Mouse (Mus musculus) cerebellum, postnatal 10 days (tissue): ENCODE measurements around the gene R3hdm4.

Source experiments
- DNase-seq, 2 experiments: peaks; one replicate each; pipeline ENCODE4 v3.0.0; 2021; ENCODE audit warnings: mixed read lengths in 2 of 2

The R3hdm4 gene

DNA sequence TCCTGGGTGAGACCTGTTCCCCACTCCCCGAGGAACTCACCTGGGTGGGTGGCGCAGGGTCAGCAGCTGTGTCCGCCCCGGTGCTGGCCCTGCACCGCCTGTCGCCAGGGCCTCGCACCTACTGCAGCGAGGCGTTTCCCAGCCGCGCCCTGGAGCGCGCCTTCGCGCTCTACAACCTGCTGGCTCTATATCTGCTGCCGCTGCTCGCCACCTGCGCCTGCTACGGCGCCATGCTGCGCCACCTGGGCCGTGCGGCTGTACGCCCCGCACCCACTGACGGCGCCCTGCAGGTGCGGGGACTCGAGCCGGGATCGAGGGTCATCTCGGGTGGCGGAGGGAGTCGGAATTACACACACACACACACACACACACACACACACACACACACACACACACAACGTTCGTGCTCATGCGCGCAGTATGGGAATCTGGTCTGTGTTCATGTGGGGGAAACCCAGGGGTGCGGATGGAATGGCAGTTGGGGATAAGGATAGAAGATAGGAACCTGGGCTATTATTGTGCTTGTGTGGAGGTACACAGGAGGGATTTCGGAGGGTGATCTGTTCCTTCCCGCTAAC lies at the start of gene R3hdm4:
Gene R3hdm4, minus strand, starts transcription at position 251 of the 578 bp plus-strand sequence.
- DNase-seq = no peak

GRCm38 (mm10) chr10:79970415-79971182 lies 49.6 kb upstream of the R3hdm4 start, which contains the start of gene Grin3b:
Gene Grin3b, plus strand, starts transcription at chr10:79970715.
- DNase-seq = peak; percentile 51 to 53

GRCm38 (mm10) chr10:79969124-79969568 lies 48.1 kb upstream of the R3hdm4 start:
- DNase-seq = peak; percentile 77 to 78

- DNase-seq = peak; percentile 69 to 82
These were observed 47.2 kb upstream of the R3hdm4 start for GRCm38 (mm10) chr10:79968181-79968580.

DNA sequence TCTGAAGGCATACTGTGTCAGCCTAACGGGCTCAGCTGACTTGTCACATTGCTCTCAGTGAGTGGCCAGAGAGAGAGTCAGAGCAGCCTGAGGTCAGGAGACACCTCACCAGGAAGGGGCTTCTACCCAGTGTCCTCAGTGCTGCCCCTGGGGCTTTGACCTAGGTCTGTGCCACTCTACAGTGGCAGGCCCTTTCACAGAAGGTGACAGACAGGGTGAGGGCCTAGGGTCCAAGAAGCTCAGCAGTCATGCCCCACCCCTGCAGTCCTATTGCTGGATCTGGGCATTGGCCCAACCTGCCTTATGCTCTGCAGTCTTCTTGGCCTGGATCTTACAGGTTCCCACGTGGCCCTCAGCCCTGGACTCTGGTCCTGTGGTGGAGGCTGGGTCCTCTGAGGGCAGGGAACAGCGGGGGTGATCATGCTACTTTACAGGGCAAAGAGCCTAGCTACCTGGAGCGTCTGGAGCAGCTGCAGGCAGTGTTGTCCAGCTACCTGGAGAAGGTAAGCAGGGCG lies 45.9 kb upstream of the R3hdm4 start:
- peak; percentile 78 to 85 for DNase-seq

- DNase-seq = no peak
These were observed 44.3 kb upstream of the R3hdm4 start for GRCm38 (mm10) chr10:79965325-79965724.

DNA sequence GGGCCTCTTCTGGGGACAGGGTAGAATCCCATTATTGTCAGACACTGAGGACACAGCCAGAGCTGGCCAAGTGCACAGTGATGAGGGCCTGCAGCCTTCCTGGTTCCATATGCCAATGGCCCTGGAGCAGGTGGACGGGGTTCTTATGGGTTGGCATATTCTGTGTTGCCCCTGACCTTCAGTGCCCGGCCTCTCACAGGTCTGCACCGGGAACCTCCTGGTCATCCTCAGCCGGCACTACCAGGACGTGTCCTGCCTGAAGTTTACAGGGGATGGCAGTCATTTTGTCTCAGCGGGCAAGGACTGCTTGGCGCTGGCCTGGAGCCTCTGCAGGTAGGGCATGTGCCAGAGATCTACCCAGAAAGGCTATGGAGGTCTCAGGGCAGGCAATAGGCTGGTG lies 43.7 kb upstream of the R3hdm4 start:
- DNase-seq = no peak

- DNase-seq = no peak
These were observed 39.8 kb upstream of the R3hdm4 start for GRCm38 (mm10) chr10:79960671-79961294.

GRCm38 (mm10) chr10:79959847-79960601 lies 39.0 kb upstream of the R3hdm4 start, which contains the start of gene Wdr18:
Gene Wdr18, plus strand, starts transcription at chr10:79960152.
- DNase-seq = peak; percentile 99

GRCm38 (mm10) chr10:79959412-79959811 lies 38.4 kb upstream of the R3hdm4 start:
- peak in 1 of 2 experiments; percentile 63 for DNase-seq

DNA sequence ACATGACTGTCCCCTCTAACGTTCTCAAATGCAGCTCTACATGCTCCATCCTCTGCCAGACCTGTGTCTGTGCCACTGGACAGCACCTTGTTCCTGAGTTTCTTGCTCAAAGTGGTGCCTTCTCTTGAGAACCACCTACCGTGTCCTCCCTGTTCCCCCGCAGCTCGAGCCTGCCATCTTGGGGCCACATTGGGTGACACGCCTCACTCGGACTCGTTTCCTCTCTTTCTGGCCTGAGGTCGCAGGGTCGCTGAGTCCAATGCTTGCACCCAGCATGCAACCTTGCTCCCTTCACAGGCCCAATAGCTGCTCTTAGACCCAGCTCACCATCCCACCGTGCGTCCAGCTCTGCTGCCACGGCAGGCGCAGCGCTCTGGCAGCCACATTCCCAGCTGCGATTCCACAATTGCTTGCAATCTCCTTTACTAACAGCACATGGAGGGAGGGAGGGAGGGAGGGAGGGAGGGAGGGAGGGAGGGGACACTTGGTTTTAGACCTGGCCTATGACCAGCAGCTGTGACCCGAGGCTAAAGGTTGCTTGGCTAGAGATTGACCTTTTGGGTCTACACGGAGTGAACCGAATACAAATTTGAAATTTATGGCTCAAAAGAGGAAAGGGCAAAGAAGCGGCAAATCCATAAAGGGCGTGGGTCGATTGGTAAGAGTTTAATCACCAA lies 37.3 kb upstream of the R3hdm4 start:
- DNase-seq = peak; percentile 89

GRCm38 (mm10) chr10:79956643-79957154 lies 35.7 kb upstream of the R3hdm4 start:
- no peak for DNase-seq

GRCm38 (mm10) chr10:79955691-79956090 lies 34.7 kb upstream of the R3hdm4 start:
- DNase-seq = no peak

DNA sequence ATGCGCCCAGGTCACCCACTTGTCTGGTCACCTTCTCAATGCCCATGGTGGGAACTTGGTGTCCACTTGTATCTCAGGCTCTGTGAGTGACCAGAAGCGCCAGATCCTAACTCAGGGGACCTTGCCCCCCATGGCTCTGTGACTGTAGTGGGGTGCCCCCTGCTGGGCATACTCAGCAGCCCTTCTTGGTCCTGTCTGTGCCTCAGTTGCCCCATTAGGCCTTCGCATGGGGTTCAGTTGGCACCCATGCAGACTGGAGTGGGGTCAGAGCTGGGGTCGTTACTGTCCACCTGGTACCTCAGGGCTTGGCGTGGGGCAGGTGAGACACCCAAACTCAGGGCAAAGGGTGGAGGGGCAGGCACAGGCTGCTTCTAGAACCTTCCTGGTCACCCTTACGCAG lies 32.9 kb upstream of the R3hdm4 start:
- DNase-seq = peak in 1 of 2 experiments; percentile 56

GRCm38 (mm10) chr10:79950661-79951060 lies 29.7 kb upstream of the R3hdm4 start:
- DNase-seq = no peak

GRCm38 (mm10) chr10:79949873-79950272 lies 28.9 kb upstream of the R3hdm4 start:
- DNase-seq = no peak

GRCm38 (mm10) chr10:79947502-79947901 lies 26.5 kb upstream of the R3hdm4 start:
- no peak for DNase-seq

DNA sequence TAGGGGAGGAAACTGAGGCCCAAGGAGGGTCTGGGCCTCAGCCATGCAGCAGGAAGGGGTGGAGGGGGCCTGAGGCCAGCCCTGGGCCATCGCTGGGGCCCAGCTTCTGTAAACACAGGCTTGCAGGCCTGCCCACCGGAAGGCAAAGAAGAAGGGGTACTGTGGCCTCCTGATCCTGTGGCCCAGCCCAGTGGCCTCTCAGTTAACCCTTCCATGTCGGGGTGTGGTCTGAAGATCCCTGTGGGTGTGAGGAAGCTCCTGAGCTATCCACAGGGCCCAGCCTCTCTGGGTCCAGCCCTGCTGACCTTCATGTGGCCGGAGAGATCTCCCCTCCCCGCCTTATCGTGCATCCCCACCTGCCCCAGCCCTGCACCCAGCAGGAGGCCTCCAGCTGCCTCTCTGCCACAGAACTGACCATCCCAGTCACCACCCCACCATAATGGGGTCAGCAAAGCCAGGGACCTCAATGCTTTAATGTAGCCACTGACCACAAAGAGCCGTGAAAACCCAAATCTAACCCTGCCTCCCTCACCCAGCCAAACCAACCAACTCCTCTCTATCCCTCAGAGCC lies 25.8 kb upstream of the R3hdm4 start:
- no peak for DNase-seq

DNA sequence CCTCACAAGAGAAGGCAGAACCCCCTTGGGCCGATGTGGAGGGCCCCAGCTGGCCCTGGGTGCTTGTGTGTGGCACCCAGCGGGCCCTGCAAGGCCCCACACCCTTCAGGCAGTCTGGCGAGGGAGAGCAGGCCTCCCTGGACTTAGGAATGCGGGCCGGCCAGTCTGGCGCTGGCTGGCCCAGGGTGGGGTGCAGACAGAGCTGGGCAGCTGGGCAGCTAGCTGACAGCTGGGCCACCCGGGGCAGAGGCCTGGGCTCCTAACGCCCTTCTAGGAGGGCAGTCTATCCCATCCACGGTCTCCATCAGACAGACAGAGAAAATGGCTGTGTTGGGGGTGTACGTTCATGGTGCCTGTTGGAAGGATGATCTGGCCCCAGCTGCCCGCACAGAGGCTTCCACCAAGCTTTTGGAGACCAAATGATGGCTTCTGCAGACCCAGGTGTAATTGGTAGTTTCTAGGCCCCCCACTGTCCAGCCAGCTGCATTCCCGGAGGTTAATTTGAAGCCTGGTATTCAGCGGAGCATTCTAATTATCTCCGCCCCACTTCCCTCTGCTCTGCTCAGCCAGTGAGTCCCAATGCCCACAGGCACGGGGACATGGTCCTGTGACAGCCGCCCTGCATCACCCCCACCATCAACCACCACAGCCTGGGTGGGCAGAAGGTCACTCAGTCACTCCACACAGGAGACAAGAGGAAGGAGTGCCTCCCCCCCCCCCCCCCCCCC lies 24.7 kb upstream of the R3hdm4 start:
- DNase-seq = peak; percentile 53 to 54

DNA sequence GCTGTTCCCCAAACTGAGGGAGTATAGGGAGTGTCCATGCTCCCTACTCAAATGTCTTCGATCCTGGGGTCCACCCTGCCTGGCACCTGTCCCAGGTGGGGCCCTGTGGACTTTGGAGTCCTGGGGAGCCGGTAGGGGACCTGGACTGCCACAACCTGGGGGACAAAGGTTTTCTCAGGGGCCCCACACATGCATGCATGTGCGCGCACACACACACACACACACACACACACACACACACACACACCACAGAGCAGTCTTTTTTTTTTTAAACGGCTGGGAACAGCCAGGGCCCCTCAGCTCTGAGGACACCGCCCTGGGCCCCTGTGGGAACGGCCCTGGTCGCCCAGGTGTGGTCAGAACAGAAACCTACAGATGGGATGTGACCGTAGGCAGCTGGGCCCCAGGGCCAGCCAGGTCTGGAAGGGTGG lies 22.5 kb upstream of the R3hdm4 start:
- no peak for DNase-seq

DNA sequence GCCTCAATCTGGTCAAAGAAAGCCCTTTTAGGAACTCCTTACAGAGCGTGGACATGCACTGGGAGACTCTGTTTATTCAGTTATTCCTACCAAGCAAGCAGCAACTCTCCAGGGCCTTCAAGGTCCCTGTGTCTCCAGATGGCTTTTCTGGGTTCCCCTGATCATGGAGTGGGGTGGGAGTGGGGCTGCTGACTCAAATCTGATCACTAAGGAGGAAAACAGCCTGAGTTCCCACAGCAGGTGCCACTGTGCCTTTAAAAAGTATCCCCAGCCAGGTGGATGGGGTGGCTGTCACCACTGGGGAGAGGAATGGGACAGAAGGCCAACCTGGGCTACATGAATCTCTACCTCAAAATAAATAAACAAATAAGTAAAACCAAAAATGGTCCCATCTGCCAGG lies 22.0 kb upstream of the R3hdm4 start:
- no peak for DNase-seq
